Mouse (Mus musculus) brain, embryonic 14.5 days (tissue): Measurements from ENCODE around the gene Slc12a8.

Experiments used
- CTCF ChIP-seq: fragments of 200-500 bp; IDR thresholded peaks from 2 replicates; pipeline ENCODE4 v1.5.1; 2012; ENCODE audit warnings: inconsistent platforms, mild to moderate bottlenecking, moderate library complexity, borderline replicate concordance; ENCODE audit not compliant: insufficient read depth, insufficient read length; ENCODE audit errors: extremely low read depth
- POLR2A ChIP-seq: fragments of 200-500 bp; IDR thresholded peaks from 2 replicates; pipeline ENCODE4 v1.6.1; 2012; ENCODE audit warnings: mild to moderate bottlenecking, inconsistent platforms, borderline replicate concordance; ENCODE audit not compliant: poor library complexity, insufficient read depth, insufficient read length, severe bottlenecking; ENCODE audit errors: extremely low read depth

GRCm38 (mm10) chr16:33588845-33589244 is 71.7 kb downstream of the Slc12a8 start:
- TF ChIP-seq POLR2A: no peak
- no peak for TF ChIP-seq CTCF
